Comparison of ENCODE assay signal across 9 mouse cellular contexts in the genomic region with DNA sequence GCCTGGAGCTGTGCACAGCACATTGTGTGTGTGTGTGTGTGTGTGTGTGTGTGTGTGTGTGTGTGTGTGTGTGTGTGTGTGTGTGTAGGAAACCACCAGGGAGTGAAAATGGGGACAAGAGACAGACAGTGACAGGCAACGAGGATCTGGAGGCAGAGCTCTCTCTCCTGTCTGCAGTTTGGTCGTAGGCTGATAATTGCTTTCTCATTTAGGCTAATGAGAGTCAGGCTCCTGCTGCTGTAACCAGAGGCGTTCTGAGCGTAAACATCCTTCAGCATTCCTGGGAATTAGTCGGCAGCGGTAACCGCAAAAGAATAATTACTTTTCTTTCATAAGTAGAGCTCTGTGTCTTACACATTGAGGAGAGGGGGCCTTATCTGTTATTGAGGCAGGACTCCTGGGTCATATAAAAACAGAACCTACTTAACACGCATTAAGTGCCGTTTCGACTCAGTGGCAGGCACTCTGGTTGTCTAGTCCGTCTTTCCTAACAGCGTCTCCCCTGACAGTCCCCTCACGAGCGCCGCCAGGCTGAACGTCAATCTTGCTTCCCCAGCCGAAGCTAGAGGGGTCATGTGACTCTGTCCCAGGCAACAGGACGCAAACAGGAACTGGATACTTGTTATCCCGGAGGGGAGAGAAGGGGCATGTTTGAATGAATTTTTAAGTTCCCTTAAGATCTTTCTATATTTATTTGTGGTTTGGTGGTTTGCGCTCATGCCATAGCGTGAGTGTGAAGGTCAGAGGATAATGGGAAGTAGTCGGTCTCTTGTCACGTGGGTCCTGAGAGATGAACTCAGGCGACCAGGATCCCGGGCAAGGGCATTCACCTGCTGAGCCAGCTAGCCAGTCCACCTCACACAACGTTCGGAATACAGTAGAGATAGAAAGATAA. TPM values are rescaled to one million over a fixed set of nuclear protein-coding genes. Genes with fewer than 3 reads are reported as not detected.
DNase-seq lines count a peak whose midpoint lies in the region; ATAC-seq and TF ChIP-seq lines count a peak whose summit lies in the region.
"Had no signal": no experiment of that assay in that cellular context is flagged by ENCODE, and none has a peak within 500 bp of the region (broad histone marks: within the 10 kb centered on the region; RNA-seq: fewer than 3 reads in every experiment).

No protein-coding gene starts in this region.

- no peaks in the 10 kb centered on the region for H3K36me3 ChIP-seq in CH12.LX (replicated peaks in 1 of 2; ENCODE audit: control insufficient read depth in 1 of 2, insufficient read depth in 1 of 2, low read length in 1 of 2)
- H3K36me3 ChIP-seq in heart, embryonic 15.5 days: no peaks in the 10 kb centered on the region

- peak; percentile 48; the same call in 1 of the 2 replicates for ATAC-seq in heart, embryonic 15.5 days (replicated peaks; ENCODE audit: insufficient number of reproducible peaks, insufficient read depth, low FRiP score, low read depth)

- no peak for TF ChIP-seq RAD21 in CH12.LX (IDR thresholded peaks at IDR 0.05; ENCODE audit: low read depth, low read length)

- peak in 1 of 2 experiments; percentile 14; a peak in 2 of 4 replicates for TF ChIP-seq CTCF in CH12.LX (conservative IDR thresholded peaks at IDR 0.05 in 1 of 2, IDR thresholded peaks at IDR 0.05 in 1 of 2; ENCODE audit: low read depth in 2 of 2, low read length in 2 of 2)
- TF ChIP-seq CTCF in embryonic fibroblast, embryonic 13.5 days (IDR thresholded peaks at IDR 0.05; ENCODE audit: borderline replicate concordance, insufficient read depth, low read length): no peak

- H3K9ac ChIP-seq in CH12.LX (ENCODE audit: insufficient read depth, low read depth): no peak overlapping the region
- peak overlapping the region; percentile 51 for H3K9ac ChIP-seq in heart, embryonic 15.5 days

- H3K79me2 ChIP-seq in CH12.LX (replicated peaks; ENCODE audit: control insufficient read depth, extremely low read depth, insufficient read depth, poor library complexity, severe bottlenecking): no peaks in the 10 kb centered on the region

- no peak overlapping the region for H3K4me2 ChIP-seq in CH12.LX (ENCODE audit: insufficient read depth, low read depth, poor library complexity, severe bottlenecking)
- H3K4me2 ChIP-seq in heart, embryonic 15.5 days: peak overlapping the region; percentile 65

- TF ChIP-seq POLR2A in CH12.LX (IDR thresholded peaks at IDR 0.05; ENCODE audit: low read depth, low read length): no peak
- TF ChIP-seq POLR2A in embryonic fibroblast, embryonic 13.5 days (IDR thresholded peaks at IDR 0.05; ENCODE audit: low read depth, low read length): 0 out of 2 replicates have a peak, but pooled peaks have one; percentile 18

- 1% methylated on average over 27 of the region's 27 CpGs for whole genome bisulfite sequencing in heart, embryonic 15.5 days

- H3K4me3 ChIP-seq in CH12.LX (replicated peaks in 1 of 3; ENCODE audit: low read depth in 2 of 3, low read length in 2 of 3, poor library complexity in 1 of 3): no peak overlapping the region
- peak overlapping the region; percentile 5; the same call in 1 of the 2 replicates for H3K4me3 ChIP-seq in embryonic fibroblast, embryonic 13.5 days (ENCODE audit: insufficient read depth, low read length)
- H3K4me3 ChIP-seq in heart, embryonic 15.5 days: peak overlapping the region; percentile 54

- no peaks in the 10 kb centered on the region for H3K9me3 ChIP-seq in CH12.LX (replicated peaks; ENCODE audit: low read length)
- H3K9me3 ChIP-seq in heart, embryonic 15.5 days (replicated peaks): no peaks in the 10 kb centered on the region

- H3K27ac ChIP-seq in CH12.LX (ENCODE audit: insufficient read depth, low read depth): no peak overlapping the region
- H3K27ac ChIP-seq in embryonic fibroblast, embryonic 13.5 days (ENCODE audit: insufficient read depth, low read length): peak overlapping the region; percentile 28; the same call in 1 of the 2 replicates
- H3K27ac ChIP-seq in heart, embryonic 15.5 days: peak overlapping the region; percentile 48

- dilution Hi-C loops in CH12.LX (cut with MboI; ENCODE audit: extremely low pct_ligation_motif_present, extremely low pct_unique_long_range_greater_than_20kb, low sequenced_read_pairs): no loop called here

- DNase-seq in CH12.LX (ENCODE audit: extremely low read depth): no peak
- DNase-seq in ZHBTc4 (ENCODE audit: low read depth, low spot score): peak; percentile 81
- peak; percentile 73 for DNase-seq in kidney, postnatal 10 days
- DNase-seq in lung, postnatal 36 days: peak; percentile 75
- peak; percentile 73 for DNase-seq in skeletal muscle tissue, adult 2 months (ENCODE audit: low read depth, low spot score)
- no peak for DNase-seq in frontal cortex, postnatal 36 days (ENCODE audit: low spot score in 2 of 2)

- in situ Hi-C loops in CH12.LX (cut with MboI; ENCODE audit: low pct_ligation_motif_present, low pct_unique_long_range_greater_than_20kb, low sequenced_read_pairs): no loop called here

- peaks cover 22 to 43% of the 10 kb centered on the region in 2 experiments for H3K4me1 ChIP-seq in CH12.LX (ENCODE audit: control insufficient read depth in 1 of 2, insufficient read depth in 2 of 2)
- H3K4me1 ChIP-seq in embryonic fibroblast, embryonic 13.5 days (ENCODE audit: control insufficient read depth, insufficient read depth, low read length): peaks cover 21% of the 10 kb centered on the region
- H3K4me1 ChIP-seq in heart, embryonic 15.5 days (replicated peaks): peaks cover 17% of the 10 kb centered on the region

- TF ChIP-seq EP300 in CH12.LX (IDR thresholded peaks at IDR 0.05; ENCODE audit: low read length): no peak

- H3K27me3 ChIP-seq in CH12.LX (replicated peaks): no peaks in the 10 kb centered on the region
- no peaks in the 10 kb centered on the region for H3K27me3 ChIP-seq in heart, embryonic 15.5 days

TF ChIP-seq in CH12.LX, 34 proteins besides CTCF, POLR2A, EP300 and RAD21:
- TF ChIP-seq USF1 (IDR thresholded peaks at IDR 0.05; ENCODE audit: low read depth, low read length) (peak; percentile 75), CHD1 (IDR thresholded peaks at IDR 0.05; ENCODE audit: low read depth, low read length) (no peak), SIN3A (IDR thresholded peaks at IDR 0.05; ENCODE audit: low read length) (no peak), E2F4 (IDR thresholded peaks at IDR 0.05; ENCODE audit: insufficient replicate concordance, low read depth, low read length) (no peak), NRF1 (IDR thresholded peaks at IDR 0.05; ENCODE audit: low read depth, low read length) (0 out of 2 replicates have a peak, but pooled peaks have one; percentile 12), USF2 (conservative IDR thresholded peaks at IDR 0.05; ENCODE audit: low read depth, low read length) (peak; percentile 64), KAT2A (IDR thresholded peaks at IDR 0.05; ENCODE audit: insufficient replicate concordance, low read length) (no peak), ELF1 (IDR thresholded peaks at IDR 0.05; ENCODE audit: low read depth, low read length) (peak; percentile 48; the same call in 1 of the 2 replicates), ZKSCAN1 (IDR thresholded peaks at IDR 0.05; ENCODE audit: borderline replicate concordance, low read depth, low read length) (no peak), MEF2A (IDR thresholded peaks at IDR 0.05; ENCODE audit: borderline replicate concordance, low read depth, low read length) (no peak), BHLHE40 (IDR thresholded peaks at IDR 0.05; ENCODE audit: low read depth, low read length) (peak; percentile 54)
TF ChIP-seq in CH12.LX: peak in this region for 5.

RNA-seq across cellular contexts. Expression of a gene that starts 4.1 kb away (rescaled TPM):
- total RNA-seq in CH12.LX (2012; rRNA removed) (730 and 1,066 TPM in 2 replicates), CH12.LX (2014; rRNA removed) (1,361 and 1,740 TPM in 2 replicates)
- 2,091 and 2,158 TPM in 2 replicates for polyA plus RNA-seq in CH12.LX (2012; ENCODE audit: insufficient read length, low read depth)
- polyA plus RNA-seq in embryonic fibroblast, embryonic 13.5 days (2011; ENCODE audit: insufficient read length, low read depth, missing spikeins): 645 and 834 TPM in 2 replicates
- polyA plus RNA-seq in heart, embryonic 15.5 days (2015; fragmentation: Nextera tagmentation; extraction: Ambion mirVana): 595 and 603 TPM in 2 replicates

RNA-seq across cellular contexts. Expression of a gene that starts 24.2 kb away (rescaled TPM):
- total RNA-seq in CH12.LX (2012; rRNA removed): 0.13 TPM in 1 of 2 replicates, not detected in the other
- not detected in 2 replicates for total RNA-seq in CH12.LX (2014; rRNA removed)
- not detected in 2 replicates for polyA plus RNA-seq in CH12.LX (2012; ENCODE audit: insufficient read length, low read depth)
- not detected in 2 replicates for polyA plus RNA-seq in embryonic fibroblast, embryonic 13.5 days (2011; ENCODE audit: insufficient read length, low read depth, missing spikeins)
- polyA plus RNA-seq in heart, embryonic 15.5 days (2015; fragmentation: Nextera tagmentation; extraction: Ambion mirVana): not detected in 2 replicates
- total RNA-seq: left cerebral cortex, postnatal 10 days had no signal

RNA-seq across cellular contexts. Expression of a gene that starts 31.2 kb away (rescaled TPM):
- 26.2 and 27.4 TPM in 2 replicates for total RNA-seq in CH12.LX (2012; rRNA removed)
- total RNA-seq in CH12.LX (2014; rRNA removed): 20.5 and 22.8 TPM in 2 replicates
- polyA plus RNA-seq in CH12.LX (2012; ENCODE audit: insufficient read length, low read depth): 16.1 and 17.9 TPM in 2 replicates
- polyA plus RNA-seq in embryonic fibroblast, embryonic 13.5 days (2011; ENCODE audit: insufficient read length, low read depth, missing spikeins): 18.1 and 22.8 TPM in 2 replicates
- 14.7 and 17.8 TPM in 2 replicates for polyA plus RNA-seq in heart, embryonic 15.5 days (2015; fragmentation: Nextera tagmentation; extraction: Ambion mirVana)

Comparison
In these comparisons a context has a peak if more than half of its experiments do, and no peak if none do; other contexts are left out.
1. DNase-seq: peak in ZHBTc4 (single experiment), kidney, postnatal 10 days (single experiment), lung, postnatal 36 days (single experiment) and skeletal muscle tissue, adult 2 months (single experiment); none in CH12.LX (single experiment) and frontal cortex, postnatal 36 days (0 of 2).
2. H3K4me3 ChIP-seq: peak in embryonic fibroblast, embryonic 13.5 days (single experiment) and heart, embryonic 15.5 days (single experiment); none in CH12.LX (0 of 3).